Mouse (Mus musculus): ENCODE results near the gene Actr5. TPM values are rescaled to one million over a fixed set of nuclear protein-coding genes. Genes with fewer than 3 reads are reported as not detected.

Gene Actr5
- polyA plus RNA-seq (2016; fragmentation: Nextera tagmentation; extraction: Ambion mirVana): 14.4 and 16.7 TPM in 2 replicates

- Histone ChIP-seq H3K9me3 (no peaks in the 10 kb centered on the region), H3K27ac (replicated peaks) (peak within 1 kb of the TSS; percentile 93), H3K36me3 (replicated peaks) (peaks cover 34% of the 10 kb centered on the region), H3K4me1 (peaks cover 17% of the 10 kb centered on the region), H3K27me3 (replicated peaks; ENCODE audit: low read depth, poor library complexity, severe bottlenecking) (peaks cover 30% of the 10 kb centered on the region), H3K4me3 (peak within 1 kb of the TSS; percentile 83)
- DNase-seq (ENCODE audit: low spot score): peak; percentile 98
- WGBS: under 1% methylated on average over 39 of the region's 39 CpGs
These were observed at the start of gene Actr5 for GRCm38 (mm10) chr2:158624718-158625222. Actr5 (plus strand) TSS chr2:158624888.

GRCm38 (mm10) chr2:158579979-158580378 is 44.7 kb upstream of the Actr5 start:
- 68% methylated on average over 4 of the region's 4 CpGs for WGBS
- Histone ChIP-seq H3K4me1 (no peaks in the 10 kb centered on the region), H3K27ac (replicated peaks) (no peak overlapping the region), H3K9me3 (no peaks in the 10 kb centered on the region), H3K27me3 (replicated peaks; ENCODE audit: low read depth, poor library complexity, severe bottlenecking) (no peaks in the 10 kb centered on the region), H3K36me3 (replicated peaks) (no peaks in the 10 kb centered on the region), H3K4me3 (no peak overlapping the region)
- DNase-seq (ENCODE audit: low spot score): no peak

GRCm38 (mm10) chr2:158584621-158585358 is 39.9 kb upstream of the Actr5 start:
- Histone ChIP-seq H3K4me1 (peaks cover 14% of the 10 kb centered on the region), H3K9me3 (no peaks in the 10 kb centered on the region), H3K36me3 (replicated peaks) (no peaks in the 10 kb centered on the region), H3K4me3 (no peak overlapping the region), H3K27ac (replicated peaks) (no peak overlapping the region), H3K27me3 (replicated peaks; ENCODE audit: low read depth, poor library complexity, severe bottlenecking) (0 out of 2 replicates have a peak, but pooled peaks cover 5% of the 10 kb centered on the region)
- peak; percentile 75 for DNase-seq (ENCODE audit: low spot score)
- 12% methylated on average over 12 of the region's 12 CpGs for WGBS

GRCm38 (mm10) chr2:158588524-158589271 is 36.0 kb upstream of the Actr5 start:
- Histone ChIP-seq H3K36me3 (replicated peaks) (no peaks in the 10 kb centered on the region), H3K9me3 (no peaks in the 10 kb centered on the region), H3K4me3 (no peak overlapping the region), H3K4me1 (peaks cover 23% of the 10 kb centered on the region), H3K27me3 (replicated peaks; ENCODE audit: low read depth, poor library complexity, severe bottlenecking) (0 out of 2 replicates have a peak, but pooled peaks cover 5% of the 10 kb centered on the region), H3K27ac (replicated peaks) (no peak overlapping the region; the same call in 1 of the 2 replicates)
- DNase-seq (ENCODE audit: low spot score): no peak
- 27% methylated on average over 8 of the region's 8 CpGs for WGBS

- Histone ChIP-seq H3K4me1 (peaks cover 32% of the 10 kb centered on the region), H3K27me3 (replicated peaks; ENCODE audit: low read depth, poor library complexity, severe bottlenecking) (peaks cover 14% of the 10 kb centered on the region), H3K4me3 (no peak overlapping the region), H3K36me3 (replicated peaks) (no peaks in the 10 kb centered on the region), H3K27ac (replicated peaks) (no peak overlapping the region), H3K9me3 (no peaks in the 10 kb centered on the region)
- 64% methylated on average over 3 of the region's 3 CpGs for WGBS
- no peak for DNase-seq (ENCODE audit: low spot score)
These were observed 34.2 kb upstream of the Actr5 start for GRCm38 (mm10) chr2:158590495-158590894.

GRCm38 (mm10) chr2:158591286-158591685 is 33.4 kb upstream of the Actr5 start:
- no peak overlapping the region for H3K4me3 ChIP-seq
- 32% methylated on average over 5 of the region's 5 CpGs for WGBS
- DNase-seq (ENCODE audit: low spot score): peak; percentile 33
- H3K27ac ChIP-seq (replicated peaks): no peak overlapping the region
- no peaks in the 10 kb centered on the region for H3K36me3 ChIP-seq (replicated peaks)
- peaks cover 33% of the 10 kb centered on the region for H3K4me1 ChIP-seq
- H3K9me3 ChIP-seq: no peaks in the 10 kb centered on the region
- peaks cover 22% of the 10 kb centered on the region for H3K27me3 ChIP-seq (replicated peaks; ENCODE audit: low read depth, poor library complexity, severe bottlenecking)

- no peak overlapping the region for H3K4me3 ChIP-seq
- H3K4me1 ChIP-seq: peaks cover 30% of the 10 kb centered on the region
- peaks cover 37% of the 10 kb centered on the region for H3K27me3 ChIP-seq (replicated peaks; ENCODE audit: low read depth, poor library complexity, severe bottlenecking)
- DNase-seq (ENCODE audit: low spot score): no peak
- no peak overlapping the region for H3K27ac ChIP-seq (replicated peaks)
- H3K36me3 ChIP-seq (replicated peaks): no peaks in the 10 kb centered on the region
- no peaks in the 10 kb centered on the region for H3K9me3 ChIP-seq
- WGBS: 86% methylated on average over 4 of the region's 4 CpGs
These were observed 31.3 kb upstream of the Actr5 start for GRCm38 (mm10) chr2:158593371-158593770.

- Histone ChIP-seq H3K27me3 (replicated peaks; ENCODE audit: low read depth, poor library complexity, severe bottlenecking) (peaks cover 51% of the 10 kb centered on the region), H3K36me3 (replicated peaks) (no peaks in the 10 kb centered on the region), H3K9me3 (no peaks in the 10 kb centered on the region), H3K27ac (replicated peaks) (no peak overlapping the region; the same call in 1 of the 2 replicates), H3K4me1 (peaks cover 19% of the 10 kb centered on the region), H3K4me3 (peak overlapping the region; percentile 11; the same call in 1 of the 2 replicates)
- WGBS: under 1% methylated on average over 12 of the region's 12 CpGs
- DNase-seq (ENCODE audit: low spot score): peak; percentile 86
These were observed 29.6 kb upstream of the Actr5 start for GRCm38 (mm10) chr2:158595103-158595502.

- no peaks in the 10 kb centered on the region for H3K36me3 ChIP-seq (replicated peaks)
- H3K27me3 ChIP-seq (replicated peaks; ENCODE audit: low read depth, poor library complexity, severe bottlenecking): peaks cover 56% of the 10 kb centered on the region
- DNase-seq (ENCODE audit: low spot score): no peak
- peaks cover 21% of the 10 kb centered on the region for H3K4me1 ChIP-seq
- no peak overlapping the region; the same call in 1 of the 2 replicates for H3K27ac ChIP-seq (replicated peaks)
- 25% methylated on average over 7 of the region's 7 CpGs for WGBS
- H3K4me3 ChIP-seq: peak overlapping the region; percentile 11; the same call in 1 of the 2 replicates
- H3K9me3 ChIP-seq: no peaks in the 10 kb centered on the region
These were observed 29.1 kb upstream of the Actr5 start for GRCm38 (mm10) chr2:158595577-158595976.

- WGBS: 74% methylated on average over 1 of the region's 1 CpGs
- Histone ChIP-seq H3K27ac (replicated peaks) (no peak overlapping the region), H3K27me3 (replicated peaks; ENCODE audit: low read depth, poor library complexity, severe bottlenecking) (peaks cover 68% of the 10 kb centered on the region), H3K4me1 (peaks cover 15% of the 10 kb centered on the region), H3K4me3 (no peak overlapping the region), H3K9me3 (no peaks in the 10 kb centered on the region), H3K36me3 (replicated peaks) (no peaks in the 10 kb centered on the region)
- no peak for DNase-seq (ENCODE audit: low spot score)
These were observed 27.9 kb upstream of the Actr5 start for GRCm38 (mm10) chr2:158596803-158597202.

- Histone ChIP-seq H3K4me3 (no peak overlapping the region), H3K9me3 (no peaks in the 10 kb centered on the region), H3K36me3 (replicated peaks) (no peaks in the 10 kb centered on the region), H3K27ac (replicated peaks) (no peak overlapping the region), H3K4me1 (peaks cover 12% of the 10 kb centered on the region), H3K27me3 (replicated peaks; ENCODE audit: low read depth, poor library complexity, severe bottlenecking) (peaks cover 96% of the 10 kb centered on the region)
- WGBS: 20% methylated on average over 3 of the region's 3 CpGs
- DNase-seq (ENCODE audit: low spot score): no peak
These were observed 24.2 kb upstream of the Actr5 start for GRCm38 (mm10) chr2:158600517-158600916.

GRCm38 (mm10) chr2:158601326-158601725 is 23.4 kb upstream of the Actr5 start:
- no peak for DNase-seq (ENCODE audit: low spot score)
- peaks cover 14% of the 10 kb centered on the region for H3K4me1 ChIP-seq
- WGBS: 81% methylated on average over 1 of the region's 1 CpGs

More at GRCm38 (mm10) chr2:158601326-158601725, 23.4 kb upstream of the Actr5 start:
- Histone ChIP-seq H3K36me3 (replicated peaks) (no peaks in the 10 kb centered on the region), H3K4me3 (no peak overlapping the region), H3K9me3 (no peaks in the 10 kb centered on the region), H3K27me3 (replicated peaks; ENCODE audit: low read depth, poor library complexity, severe bottlenecking) (peaks cover 96% of the 10 kb centered on the region), H3K27ac (replicated peaks) (no peak overlapping the region)
